Mouse (Mus musculus) thymus, adult 2 months (tissue): ENCODE results near the gene Cdh4.

ENCODE experiments used
- CTCF ChIP-seq: fragments of 200-500 bp; IDR thresholded peaks from 2 replicates; pipeline ENCODE4 v1.5.1; 2012; ENCODE audit warnings: mild to moderate bottlenecking, control low read depth, low read length, moderate library complexity, borderline replicate concordance; ENCODE audit not compliant: control insufficient read depth, poor library complexity, insufficient read depth; ENCODE audit errors: extremely low read depth
- POLR2A ChIP-seq: fragments of 200-500 bp; IDR thresholded peaks from 2 replicates; pipeline ENCODE4 v1.6.1; 2012; ENCODE audit warnings: mild to moderate bottlenecking, low read length, control low read depth, moderate library complexity; ENCODE audit not compliant: control insufficient read depth, poor library complexity, insufficient read depth; ENCODE audit errors: extremely low read depth

DNA sequence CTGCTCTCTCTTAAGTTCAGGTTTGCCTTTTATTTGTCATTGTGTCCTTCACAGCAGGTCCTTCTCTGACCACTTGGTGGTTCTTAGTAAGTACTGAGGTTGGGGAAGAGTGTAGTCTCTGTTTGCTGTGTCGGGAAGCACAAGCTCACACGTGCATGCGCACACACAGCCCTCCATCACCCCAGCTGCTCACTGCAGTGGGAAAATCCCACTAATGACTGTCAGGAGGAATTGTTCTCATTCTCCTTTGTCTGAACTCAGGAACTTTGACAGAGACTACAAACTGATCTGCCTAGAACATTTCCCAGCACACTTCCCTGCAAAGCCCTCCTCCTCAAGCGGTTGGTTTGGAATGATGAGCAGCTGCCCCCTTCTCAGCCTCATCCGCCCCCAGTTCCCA, 79.2 kb downstream of the Cdh4 start:
- TF ChIP-seq CTCF: no peak
- no peak for TF ChIP-seq POLR2A
